Mouse (Mus musculus): ENCODE results near the gene Ect2l.

GRCm38 (mm10) chr10:18130276-18130675 is 80.4 kb downstream of the Ect2l start:
- TF ChIP-seq CTCF (IDR thresholded peaks at IDR 0.05; ENCODE audit: low read depth) (no peak), EP300 (IDR thresholded peaks at IDR 0.05; ENCODE audit: low read depth) (no peak)
